Mouse (Mus musculus) intestine, embryonic 14.5 days (tissue): ENCODE measurements around the gene Coa6. TPM values are rescaled to one million over a fixed set of nuclear protein-coding genes. Genes with fewer than 3 reads are reported as not detected.

Experiments
- ATAC-seq: fragments of 200-750 bp; cut with Nextera tagmentation; replicated peaks from 2 replicates; pipeline ENCODE4 v1.8.0; 2017; ENCODE audit warnings: low read depth, moderate number of reproducible peaks, moderate TSS enrichment, moderate library complexity; ENCODE audit not compliant: low FRiP score, low TSS enrichment
- DNase-seq: peaks from one replicate; pipeline ENCODE4 v3.0.0-alpha.2; 2018; ENCODE audit warnings: low spot score
- H3K27ac ChIP-seq: fragments of 300-500 bp; sonication (generic); 2 replicates; pipeline ENCODE4 v1.5.1; 2014; ENCODE audit warnings: low read depth, mild to moderate bottlenecking, control low read depth
- H3K27me3 ChIP-seq: fragments of 300-500 bp; sonication (generic); replicated peaks from 2 replicates; pipeline ENCODE4 v1.6.1; 2014; ENCODE audit warnings: low read length, control low read depth; ENCODE audit not compliant: control insufficient read depth, insufficient read depth
- H3K36me3 ChIP-seq: fragments of 300-500 bp; sonication (generic); 2 replicates; pipeline ENCODE4 v1.6.1; 2014; ENCODE audit warnings: low read length, control low read depth; ENCODE audit not compliant: control insufficient read depth, insufficient read depth
- H3K4me1 ChIP-seq: fragments of 300-500 bp; sonication (generic); replicated peaks from 2 replicates; pipeline ENCODE4 v1.6.1; 2014; ENCODE audit warnings: low read length, control low read depth, mixed read lengths; ENCODE audit not compliant: control insufficient read depth, insufficient read depth
- H3K4me2 ChIP-seq: fragments of 300-500 bp; sonication (generic); 2 replicates; pipeline ENCODE4 v1.6.1; 2014; ENCODE audit warnings: low read length
- H3K4me3 ChIP-seq: fragments of 300-500 bp; sonication (generic); 2 replicates; pipeline ENCODE4 v1.5.1; 2014; ENCODE audit warnings: low read depth, low read length, control low read depth, mixed read lengths
- H3K9ac ChIP-seq: fragments of 300-500 bp; sonication (generic); 2 replicates; pipeline ENCODE4 v1.6.1; 2014; ENCODE audit warnings: mild to moderate bottlenecking, low read length
- H3K9me3 ChIP-seq: fragments of 300-500 bp; sonication (generic); 2 replicates; pipeline ENCODE4 v1.6.1; 2016; ENCODE audit warnings: low read length, control low read depth; ENCODE audit not compliant: control insufficient read depth
- whole genome bisulfite sequencing: fragments of 180-500 bp; shearing (Covaris S2); extraction: QIAGEN DNeasy Blood & Tissue Kit; methylation state at CpG from one replicate; pipeline ENCODE4 v1.1.7; 2014; 5-methylcytosine and 5-hydroxymethylcytosine counted together
- polyA plus RNA-seq: library from polyadenylated mRNA; unstranded; fragments of >200 nt; fragmentation: Nextera tagmentation; extraction: Ambion mirVana; gene quantifications from 2 replicates; pipeline ENCODE4 v1.2.1, GENCODE M21; 2014

The Coa6 gene
- 62.2 and 66.2 TPM in 2 replicates for polyA plus RNA-seq

DNA sequence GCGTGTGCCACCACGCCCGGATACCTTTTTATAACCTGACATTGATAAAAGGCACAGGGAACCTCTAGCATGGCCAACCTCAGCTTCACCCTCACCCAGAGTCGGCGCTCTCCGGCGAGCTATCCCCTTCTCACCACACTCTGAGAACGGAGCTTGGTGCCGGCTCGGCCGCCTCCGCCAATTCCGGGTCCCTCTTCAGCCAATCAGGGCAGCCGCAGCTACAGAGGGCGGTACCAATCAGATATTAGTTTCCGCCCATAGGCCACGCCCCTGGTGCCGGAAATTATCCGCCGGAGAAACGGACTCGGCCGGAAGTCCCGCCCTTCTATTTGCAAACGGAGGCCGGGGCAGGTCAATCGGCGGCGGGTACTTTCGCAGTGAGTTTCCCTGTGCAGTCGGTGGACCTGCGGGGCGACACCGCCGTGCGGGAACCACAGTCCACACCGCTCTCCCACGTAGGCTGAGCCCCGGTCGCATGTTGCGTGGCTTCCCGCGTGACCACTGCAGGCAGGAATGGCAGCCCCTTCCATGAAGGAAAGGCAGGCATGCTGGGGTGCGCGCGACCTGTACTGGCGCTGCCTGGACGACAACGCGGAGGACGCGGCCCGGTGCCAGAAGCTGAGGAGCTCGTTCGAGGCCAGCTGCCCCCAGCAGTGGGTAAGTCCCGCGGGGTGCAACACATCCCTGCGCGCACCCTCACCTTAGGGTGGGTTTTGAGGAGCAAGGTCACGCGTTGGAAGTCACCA lies at the start of gene Coa6:
Gene Coa6 (plus strand): TSS at position 342 of the 746 bp plus-strand sequence.
- peak within 1 kb of the TSS; percentile 95 for H3K4me3 ChIP-seq
- H3K9ac ChIP-seq = peak within 1 kb of the TSS; percentile 76
- peak; percentile 99 for DNase-seq
- ATAC-seq = peak; percentile 98
- WGBS = under 1% methylated on average over 61 of the region's 61 CpGs
- H3K36me3 ChIP-seq = peaks cover 30% of the 10 kb centered on the region
- H3K9me3 ChIP-seq = no peaks in the 10 kb centered on the region
- H3K27ac ChIP-seq = peak within 1 kb of the TSS; percentile 43
- no peaks in the 10 kb centered on the region for H3K27me3 ChIP-seq
- H3K4me2 ChIP-seq = peak within 1 kb of the TSS; percentile 89
- peaks cover 11% of the 10 kb centered on the region for H3K4me1 ChIP-seq

- ATAC-seq (no peak), DNase-seq (no peak)
- H3K4me2 ChIP-seq = no peak overlapping the region
- no peak overlapping the region for H3K4me3 ChIP-seq
- H3K27ac ChIP-seq = no peak overlapping the region
- no peaks in the 10 kb centered on the region for H3K4me1 ChIP-seq
- no peaks in the 10 kb centered on the region for H3K9me3 ChIP-seq
- H3K27me3 ChIP-seq = no peaks in the 10 kb centered on the region
- no peak overlapping the region for H3K9ac ChIP-seq
- WGBS = 88% methylated on average over 6 of the region's 6 CpGs
- no peaks in the 10 kb centered on the region for H3K36me3 ChIP-seq
These were observed 42.7 kb upstream of the Coa6 start for GRCm38 (mm10) chr8:126379580-126379979.

GRCm38 (mm10) chr8:126380141-126380540 lies 42.2 kb upstream of the Coa6 start:
- no peak for ATAC-seq

GRCm38 (mm10) chr8:126381299-126381698 lies 41.0 kb upstream of the Coa6 start:
- WGBS = 86% methylated on average over 7 of the region's 7 CpGs
- H3K27me3 ChIP-seq = no peaks in the 10 kb centered on the region
- H3K4me2 ChIP-seq = no peak overlapping the region
- H3K9me3 ChIP-seq = no peaks in the 10 kb centered on the region
- no peak for DNase-seq
- no peak for ATAC-seq
- no peak overlapping the region for H3K4me3 ChIP-seq
- H3K9ac ChIP-seq = no peak overlapping the region
- H3K27ac ChIP-seq = no peak overlapping the region
- H3K4me1 ChIP-seq = no peaks in the 10 kb centered on the region
- H3K36me3 ChIP-seq = no peaks in the 10 kb centered on the region

More at GRCm38 (mm10) chr8:126380141-126380540, 42.2 kb upstream of the Coa6 start:
- DNase-seq = no peak
- Histone ChIP-seq H3K9ac (no peak overlapping the region), H3K9me3 (no peaks in the 10 kb centered on the region), H3K4me1 (no peaks in the 10 kb centered on the region), H3K4me3 (no peak overlapping the region), H3K27ac (no peak overlapping the region), H3K27me3 (no peaks in the 10 kb centered on the region), H3K4me2 (no peak overlapping the region), H3K36me3 (no peaks in the 10 kb centered on the region)
- 30% methylated on average over 2 of the region's 2 CpGs for WGBS

- Histone ChIP-seq H3K36me3 (no peaks in the 10 kb centered on the region), H3K9ac (no peak overlapping the region), H3K4me2 (no peak overlapping the region), H3K9me3 (no peaks in the 10 kb centered on the region), H3K4me1 (no peaks in the 10 kb centered on the region), H3K4me3 (no peak overlapping the region), H3K27ac (no peak overlapping the region), H3K27me3 (no peaks in the 10 kb centered on the region)
- ATAC-seq (no peak), DNase-seq (peak; percentile 68)
- 30% methylated on average over 14 of the region's 14 CpGs for WGBS
These were observed 40.1 kb upstream of the Coa6 start for GRCm38 (mm10) chr8:126382216-126382615.

GRCm38 (mm10) chr8:126382749-126383148 lies 39.6 kb upstream of the Coa6 start:
- Histone ChIP-seq H3K9me3 (no peaks in the 10 kb centered on the region), H3K27ac (no peak overlapping the region), H3K36me3 (no peaks in the 10 kb centered on the region), H3K4me3 (no peak overlapping the region), H3K27me3 (no peaks in the 10 kb centered on the region), H3K4me1 (no peaks in the 10 kb centered on the region), H3K9ac (no peak overlapping the region), H3K4me2 (no peak overlapping the region)
- DNase-seq (no peak), ATAC-seq (no peak)
- 59% methylated on average over 5 of the region's 5 CpGs for WGBS

DNA sequence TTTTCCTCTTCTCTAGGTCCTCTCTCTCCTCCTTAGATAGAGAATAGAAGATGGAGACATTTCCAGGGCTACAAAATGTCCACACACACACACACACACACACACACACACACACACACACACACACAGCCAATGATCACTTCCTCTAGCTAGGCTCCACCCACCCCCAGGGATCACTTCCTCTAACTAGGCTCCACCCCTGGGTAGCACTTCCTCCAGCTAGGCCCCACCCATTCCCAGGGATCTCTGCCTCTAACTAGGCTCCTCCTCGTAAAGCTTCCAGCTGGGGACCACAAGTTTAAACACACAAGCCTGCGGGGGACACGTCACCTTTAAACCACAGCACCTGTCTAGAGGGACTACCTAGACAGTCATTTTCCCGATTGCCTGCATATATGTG lies 34.7 kb upstream of the Coa6 start:
- Histone ChIP-seq H3K9me3 (no peaks in the 10 kb centered on the region), H3K4me2 (no peak overlapping the region), H3K27me3 (no peaks in the 10 kb centered on the region), H3K27ac (no peak overlapping the region), H3K4me1 (no peaks in the 10 kb centered on the region), H3K36me3 (no peaks in the 10 kb centered on the region), H3K4me3 (no peak overlapping the region), H3K9ac (no peak overlapping the region)
- WGBS = 83% methylated on average over 4 of the region's 4 CpGs
- DNase-seq = no peak
- no peak for ATAC-seq

DNA sequence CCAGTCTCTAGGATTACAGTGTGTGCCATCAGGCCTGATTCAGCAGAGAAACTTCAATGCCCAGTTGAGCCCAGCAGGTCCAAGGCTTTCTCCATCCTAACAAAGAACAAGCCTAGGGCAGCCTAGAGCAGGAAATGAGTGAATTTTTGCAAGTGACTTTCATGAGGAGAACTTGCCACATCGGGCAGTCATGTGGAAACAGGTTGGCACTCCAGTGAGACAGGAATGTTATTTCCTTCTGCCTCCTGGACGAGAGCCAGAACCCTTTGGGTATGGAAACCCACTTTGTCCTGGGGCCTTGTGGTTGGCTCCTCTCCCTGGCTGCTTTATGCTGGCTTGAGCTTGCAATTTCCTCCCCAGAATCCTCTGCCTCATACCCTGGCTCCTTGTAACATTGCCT lies 30.8 kb upstream of the Coa6 start:
- Histone ChIP-seq H3K27me3 (no peaks in the 10 kb centered on the region), H3K4me3 (no peak overlapping the region), H3K4me1 (no peaks in the 10 kb centered on the region), H3K9me3 (no peaks in the 10 kb centered on the region), H3K27ac (no peak overlapping the region), H3K9ac (no peak overlapping the region), H3K4me2 (no peak overlapping the region), H3K36me3 (no peaks in the 10 kb centered on the region)
- 67% methylated on average over 2 of the region's 2 CpGs for WGBS
- no peak for DNase-seq
- no peak for ATAC-seq

DNA sequence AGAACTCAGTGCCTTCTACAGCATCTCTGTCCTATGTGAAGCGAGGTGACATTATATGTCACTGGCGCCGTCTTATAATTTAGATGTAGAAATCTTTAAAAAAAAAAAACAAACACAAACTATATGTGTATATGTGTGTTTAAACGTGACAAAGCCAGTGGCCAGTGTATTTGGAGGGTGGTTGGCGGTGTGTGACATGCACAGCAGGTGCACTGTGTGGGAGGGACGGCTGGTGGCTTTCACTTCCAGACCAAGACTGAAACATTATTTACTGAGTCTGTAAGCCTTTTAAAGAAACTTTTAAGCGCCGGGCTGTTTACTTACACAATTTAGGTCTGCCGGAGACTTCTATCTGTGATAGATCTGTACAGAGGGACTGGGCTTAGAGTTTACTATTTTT lies 26.9 kb upstream of the Coa6 start:
- H3K27ac ChIP-seq = no peak overlapping the region
- H3K9ac ChIP-seq = no peak overlapping the region
- no peak overlapping the region for H3K4me2 ChIP-seq
- ATAC-seq (no peak), DNase-seq (no peak)
- no peaks in the 10 kb centered on the region for H3K4me1 ChIP-seq
- WGBS = 84% methylated on average over 9 of the region's 9 CpGs
- H3K27me3 ChIP-seq = no peaks in the 10 kb centered on the region
- no peak overlapping the region for H3K4me3 ChIP-seq
- no peaks in the 10 kb centered on the region for H3K9me3 ChIP-seq
- no peaks in the 10 kb centered on the region for H3K36me3 ChIP-seq
